Mouse (Mus musculus) intestine, embryonic 16.5 days (tissue): Measurements from ENCODE around the gene Gpr180. TPM values are rescaled to one million over a fixed set of nuclear protein-coding genes. Genes with fewer than 3 reads are reported as not detected.
A peak's percentile ranks its signal among the peaks of the same experiment; 100 is the strongest.

Source experiments
- ATAC-seq: fragments of 200-750 bp; cut with Nextera tagmentation; 2 replicates; pipeline ENCODE4 v1.8.0; 2017; ENCODE audit warnings: moderate TSS enrichment, moderate library complexity
- H3K27ac ChIP-seq: fragments of 300-500 bp; sonication (generic); 2 replicates; pipeline ENCODE4 v1.5.1; 2014; ENCODE audit warnings: mild to moderate bottlenecking, low read length
- H3K27me3 ChIP-seq: fragments of 300-500 bp; sonication (generic); replicated peaks from 2 replicates; pipeline ENCODE4 v1.6.1; 2014; ENCODE audit warnings: low read length, control low read depth, mixed read lengths; ENCODE audit not compliant: control insufficient read depth, insufficient read depth
- H3K36me3 ChIP-seq: fragments of 300-500 bp; sonication (generic); 2 replicates; pipeline ENCODE4 v1.6.1; 2014; ENCODE audit warnings: low read length, control low read depth; ENCODE audit not compliant: control insufficient read depth, insufficient read depth
- H3K4me1 ChIP-seq: fragments of 300-500 bp; sonication (generic); 2 replicates; pipeline ENCODE4 v1.6.1; 2014; ENCODE audit warnings: low read length, control low read depth, mixed read lengths; ENCODE audit not compliant: control insufficient read depth, insufficient read depth
- H3K4me2 ChIP-seq: fragments of 300-500 bp; sonication (generic); 2 replicates; pipeline ENCODE4 v1.6.1; 2014; ENCODE audit warnings: low read depth, low read length, control low read depth
- H3K4me3 ChIP-seq: fragments of 300-500 bp; sonication (generic); 2 replicates; pipeline ENCODE4 v1.5.1; 2014; ENCODE audit warnings: mild to moderate bottlenecking, low read length
- H3K9ac ChIP-seq: fragments of 300-500 bp; sonication (generic); 2 replicates; pipeline ENCODE4 v1.6.1; 2014; ENCODE audit warnings: low read depth, low read length
- H3K9me3 ChIP-seq: fragments of 300-500 bp; sonication (generic); 2 replicates; pipeline ENCODE4 v1.6.1; 2016; ENCODE audit warnings: low read length, control low read depth; ENCODE audit not compliant: control insufficient read depth
- WGBS: fragments of 180-500 bp; shearing (Covaris S2); extraction: QIAGEN DNeasy Blood & Tissue Kit; methylation state at CpG from one replicate; pipeline ENCODE4 v1.1.7; 2014; 5-methylcytosine and 5-hydroxymethylcytosine counted together
- polyA plus RNA-seq: library from polyadenylated mRNA; unstranded; fragments of >200 nt; fragmentation: Nextera tagmentation; extraction: Ambion mirVana; gene quantifications from 2 replicates; pipeline ENCODE4 v1.2.1, GENCODE M21; 2015

The Gpr180 gene
- polyA plus RNA-seq, 1 experiment from 2014 or later = 43.1 TPM

DNA sequence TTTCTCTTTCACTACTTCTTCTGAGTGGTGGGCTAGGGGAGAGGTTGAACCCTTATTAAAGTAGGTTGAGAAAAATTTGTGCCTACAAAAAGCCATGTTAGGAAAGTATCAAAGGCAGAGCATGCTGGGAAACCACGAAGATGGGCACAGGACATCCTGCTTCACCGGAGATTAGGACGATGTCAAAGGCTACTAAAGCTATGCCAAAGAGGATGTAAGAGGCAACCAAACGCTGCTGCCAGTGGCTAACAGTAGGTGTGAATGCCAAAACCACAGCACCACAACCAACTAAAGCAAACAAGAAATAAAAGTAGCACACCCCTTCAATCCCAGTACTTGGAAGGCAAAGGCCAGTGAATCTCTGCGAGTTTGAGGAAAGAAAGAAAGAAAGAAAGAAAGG is 12.8 kb upstream of the Gpr180 start:
- no peaks in the 10 kb centered on the region for H3K9me3 ChIP-seq
- no peaks in the 10 kb centered on the region for H3K4me1 ChIP-seq
- WGBS = 89% methylated on average over 5 of the region's 5 CpGs
- H3K9ac ChIP-seq = no peak overlapping the region
- no peak for ATAC-seq
- no peaks in the 10 kb centered on the region for H3K27me3 ChIP-seq
- no peak overlapping the region for H3K4me2 ChIP-seq
- H3K4me3 ChIP-seq = no peak overlapping the region
- H3K36me3 ChIP-seq = peaks cover 3% of the 10 kb centered on the region
- no peak overlapping the region for H3K27ac ChIP-seq

DNA sequence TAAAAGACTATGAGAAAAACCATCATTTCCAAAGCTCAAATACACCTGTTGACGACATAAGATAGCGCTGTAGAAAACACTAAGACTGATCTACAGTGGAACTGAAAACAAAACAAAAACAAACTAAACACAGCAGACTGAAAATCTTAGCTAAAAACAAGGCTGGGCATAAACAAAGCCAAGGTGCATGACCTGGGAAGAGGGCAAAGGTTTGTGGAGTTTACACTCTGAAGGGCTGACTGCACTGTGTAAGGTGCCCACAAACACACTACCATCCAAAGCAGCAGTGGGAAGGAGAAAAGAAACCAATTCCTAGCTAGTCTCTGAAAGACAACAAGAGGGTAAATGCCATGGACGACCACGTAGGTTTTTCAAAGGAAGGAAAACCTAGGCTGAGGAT is 12.2 kb upstream of the Gpr180 start:
- no peak overlapping the region for H3K9ac ChIP-seq
- H3K4me2 ChIP-seq = no peak overlapping the region
- H3K4me1 ChIP-seq = no peaks in the 10 kb centered on the region
- no peak overlapping the region for H3K27ac ChIP-seq
- no peaks in the 10 kb centered on the region for H3K27me3 ChIP-seq
- H3K36me3 ChIP-seq = peaks cover 3% of the 10 kb centered on the region
- H3K9me3 ChIP-seq = no peaks in the 10 kb centered on the region
- 87% methylated on average over 4 of the region's 4 CpGs for WGBS
- no peak for ATAC-seq
- H3K4me3 ChIP-seq = no peak overlapping the region

DNA sequence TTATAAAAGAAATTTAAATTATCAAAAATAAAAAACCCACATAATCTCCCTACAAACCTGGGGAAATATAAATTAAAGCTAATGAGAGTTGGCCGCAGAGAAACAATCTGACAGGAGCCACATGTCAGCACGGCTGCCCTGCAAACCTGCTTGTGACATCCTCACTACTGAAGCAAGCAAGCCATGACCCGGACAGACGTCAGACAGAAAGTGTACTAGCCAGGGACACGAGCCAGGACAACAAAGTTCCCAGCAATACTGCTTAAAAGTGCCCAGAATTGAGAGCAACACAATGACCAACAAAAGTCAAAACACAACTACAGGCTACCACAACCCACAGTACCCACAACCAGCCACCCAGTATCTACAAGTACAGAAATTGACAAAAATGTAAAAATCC is 10.7 kb upstream of the Gpr180 start:
- Histone ChIP-seq H3K9me3 (no peaks in the 10 kb centered on the region), H3K4me3 (no peak overlapping the region), H3K27ac (no peak overlapping the region), H3K4me1 (peaks cover under 1% of the 10 kb centered on the region), H3K4me2 (no peak overlapping the region), H3K27me3 (no peaks in the 10 kb centered on the region), H3K9ac (no peak overlapping the region), H3K36me3 (no peaks in the 10 kb centered on the region; the same call in 1 of the 2 replicates)
- 86% methylated on average over 5 of the region's 5 CpGs for WGBS
- ATAC-seq = no peak

DNA sequence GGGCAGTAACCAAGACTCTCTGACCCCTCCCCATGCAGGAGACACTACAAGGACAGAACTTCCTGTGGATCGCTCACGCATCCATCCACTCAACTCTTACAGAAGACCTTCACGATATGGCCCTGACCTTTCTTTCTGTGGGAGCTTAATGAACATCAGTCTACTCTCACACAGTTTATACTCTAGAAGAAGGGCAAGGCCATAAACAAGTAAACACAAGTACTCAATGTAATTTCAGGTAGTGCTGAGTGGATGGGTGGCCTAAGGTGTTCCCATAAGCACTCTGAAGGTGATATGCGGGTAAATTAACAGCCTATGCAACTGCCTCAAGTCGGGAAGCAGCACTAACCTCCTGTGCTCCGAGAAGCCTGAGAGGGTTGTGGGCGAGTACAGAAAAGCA is 5.5 kb upstream of the Gpr180 start:
- Histone ChIP-seq H3K9me3 (no peaks in the 10 kb centered on the region), H3K4me3 (peak overlapping the region; percentile 87), H3K27me3 (no peaks in the 10 kb centered on the region), H3K27ac (no peak overlapping the region), H3K4me1 (peaks cover 6% of the 10 kb centered on the region), H3K4me2 (peak overlapping the region; percentile 61), H3K9ac (peak overlapping the region; percentile 83), H3K36me3 (no peaks in the 10 kb centered on the region; the same call in 1 of the 2 replicates)
- ATAC-seq = no peak
- 80% methylated on average over 7 of the region's 7 CpGs for WGBS

DNA sequence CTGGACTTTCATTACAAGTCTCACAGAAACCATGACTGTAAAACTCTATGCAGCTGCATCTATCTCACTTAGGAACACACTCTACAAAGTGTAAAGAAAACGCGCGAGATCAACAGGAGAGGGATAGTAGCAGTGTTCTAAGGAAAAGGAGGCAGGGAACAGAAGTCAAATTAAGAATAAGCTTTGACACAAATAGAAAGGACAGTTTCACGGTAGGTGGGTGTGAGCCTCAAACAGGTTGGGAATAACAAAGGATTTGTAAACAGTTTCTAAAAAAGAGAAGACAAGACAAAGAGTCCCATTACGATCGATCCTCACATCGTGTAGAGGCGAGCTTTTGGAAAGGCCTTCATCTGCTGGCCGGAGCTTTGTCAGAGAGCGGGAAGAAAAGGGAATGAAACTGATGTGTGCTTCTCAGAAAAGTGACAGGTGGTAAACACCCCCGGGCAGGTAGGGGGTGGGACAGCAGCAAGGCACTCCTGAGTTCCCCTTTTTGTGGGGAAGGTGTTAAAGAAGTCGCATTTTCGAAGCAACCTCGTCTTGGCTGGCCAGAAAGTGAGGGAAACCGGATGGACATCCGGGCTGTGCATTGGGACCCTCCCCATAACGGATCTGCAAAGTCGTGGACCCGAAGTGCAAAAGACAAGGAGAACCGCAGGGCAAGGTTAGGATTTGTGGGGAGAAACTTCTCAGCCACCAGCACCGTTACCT is 4.9 kb upstream of the Gpr180 start:
- peak overlapping the region; percentile 18; the same call in 1 of the 2 replicates for H3K27ac ChIP-seq
- peak; percentile 8 for ATAC-seq
- peak overlapping the region; percentile 87 for H3K4me3 ChIP-seq
- H3K27me3 ChIP-seq = no peaks in the 10 kb centered on the region
- peak overlapping the region; percentile 83 for H3K9ac ChIP-seq
- peaks cover 6% of the 10 kb centered on the region for H3K4me1 ChIP-seq
- peak overlapping the region; percentile 61 for H3K4me2 ChIP-seq
- no peaks in the 10 kb centered on the region for H3K9me3 ChIP-seq
- 9% methylated on average over 21 of the region's 21 CpGs for WGBS
- H3K36me3 ChIP-seq = no peaks in the 10 kb centered on the region; the same call in 1 of the 2 replicates

DNA sequence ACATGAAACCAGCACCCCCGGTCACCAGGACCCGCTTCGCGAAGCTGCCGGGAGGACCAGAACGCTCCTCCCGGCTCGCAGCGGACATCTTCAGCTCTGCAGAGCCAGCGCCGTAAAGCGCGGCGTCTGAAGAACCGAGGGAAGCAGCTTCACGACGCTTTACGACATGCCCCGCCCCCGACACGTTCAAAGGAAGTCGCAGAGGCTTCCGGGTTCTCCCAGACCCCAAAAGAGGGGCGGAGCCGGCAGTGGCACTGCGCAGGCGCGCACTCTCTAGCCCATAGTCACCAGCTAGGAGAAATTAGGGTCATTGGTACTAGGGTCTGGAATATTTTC is 4.3 kb upstream of the Gpr180 start, which contains the start of gene Tgds:
TSS of gene Tgds (minus strand) at position 114 of the 336 bp plus-strand sequence.
- H3K36me3 ChIP-seq = no peaks in the 10 kb centered on the region; the same call in 1 of the 2 replicates
- under 1% methylated on average over 28 of the region's 28 CpGs for WGBS
- no peaks in the 10 kb centered on the region for H3K9me3 ChIP-seq
- H3K9ac ChIP-seq = peak within 1 kb of the TSS; percentile 83
- ATAC-seq = peak; percentile 72
- peak within 1 kb of the TSS; percentile 87 for H3K4me3 ChIP-seq
- H3K4me2 ChIP-seq = peak within 1 kb of the TSS; percentile 61
- no peaks in the 10 kb centered on the region for H3K27me3 ChIP-seq
- peak within 1 kb of the TSS; percentile 18; the same call in 1 of the 2 replicates for H3K27ac ChIP-seq
- H3K4me1 ChIP-seq = peaks cover 6% of the 10 kb centered on the region

DNA sequence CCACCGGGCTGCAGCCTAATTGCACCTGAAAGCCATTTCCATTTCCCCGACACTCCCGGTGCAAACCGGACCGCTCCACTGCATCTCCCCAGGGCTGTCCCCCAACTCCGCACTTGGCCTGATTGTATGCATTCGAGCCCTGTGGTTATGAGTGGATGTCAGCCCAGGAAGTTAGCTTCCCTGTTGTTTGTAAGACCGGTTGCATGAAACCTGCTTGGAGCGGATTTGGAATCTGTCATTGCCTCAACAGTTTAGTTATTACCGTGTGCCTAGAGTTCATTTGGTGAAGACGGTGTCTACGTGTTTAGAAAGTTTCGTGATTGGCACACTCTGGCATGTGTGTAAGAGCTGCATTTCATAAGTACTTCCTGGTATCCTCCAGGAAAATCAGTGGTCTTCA is 529 bp downstream of the Gpr180 start:
- peak; percentile 52 for ATAC-seq
- H3K4me3 ChIP-seq = peak overlapping the region; percentile 79
- peak overlapping the region; percentile 80 for H3K4me2 ChIP-seq
- peaks cover 8% of the 10 kb centered on the region for H3K4me1 ChIP-seq
- H3K27ac ChIP-seq = peak overlapping the region; percentile 72; the same call in 1 of the 2 replicates
- under 1% methylated on average over 13 of the region's 13 CpGs for WGBS
- peak overlapping the region; percentile 90 for H3K9ac ChIP-seq
- peaks cover 6% of the 10 kb centered on the region; the same call in 1 of the 2 replicates for H3K36me3 ChIP-seq
- H3K9me3 ChIP-seq = no peaks in the 10 kb centered on the region
- no peaks in the 10 kb centered on the region for H3K27me3 ChIP-seq

DNA sequence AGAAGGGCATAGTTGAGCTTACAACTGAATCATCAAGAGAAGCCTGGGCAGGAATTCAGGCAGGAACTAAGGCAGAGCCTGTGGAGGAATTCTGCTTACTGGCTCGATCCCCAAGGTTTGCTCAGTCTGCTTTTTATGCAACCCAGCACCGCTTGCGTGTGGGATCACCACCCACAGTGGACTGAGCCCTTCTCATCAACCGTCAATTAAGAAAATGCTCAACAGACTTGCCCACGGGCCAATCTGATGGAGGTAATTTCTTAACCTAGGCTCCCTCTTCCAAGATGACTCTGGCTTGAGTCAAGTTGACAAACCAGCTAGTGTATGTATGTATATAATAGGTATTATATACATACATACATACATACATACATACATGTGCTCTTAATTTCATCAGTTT is 5.3 kb downstream of the Gpr180 start:
- Histone ChIP-seq H3K9me3 (no peaks in the 10 kb centered on the region), H3K4me3 (no peak overlapping the region), H3K27me3 (no peaks in the 10 kb centered on the region), H3K27ac (no peak overlapping the region), H3K4me2 (no peak overlapping the region), H3K36me3 (peaks cover 6% of the 10 kb centered on the region; the same call in 1 of the 2 replicates), H3K4me1 (peaks cover 8% of the 10 kb centered on the region; the same call in 1 of the 2 replicates), H3K9ac (no peak overlapping the region)
- ATAC-seq = no peak
- WGBS = 93% methylated on average over 5 of the region's 5 CpGs

DNA sequence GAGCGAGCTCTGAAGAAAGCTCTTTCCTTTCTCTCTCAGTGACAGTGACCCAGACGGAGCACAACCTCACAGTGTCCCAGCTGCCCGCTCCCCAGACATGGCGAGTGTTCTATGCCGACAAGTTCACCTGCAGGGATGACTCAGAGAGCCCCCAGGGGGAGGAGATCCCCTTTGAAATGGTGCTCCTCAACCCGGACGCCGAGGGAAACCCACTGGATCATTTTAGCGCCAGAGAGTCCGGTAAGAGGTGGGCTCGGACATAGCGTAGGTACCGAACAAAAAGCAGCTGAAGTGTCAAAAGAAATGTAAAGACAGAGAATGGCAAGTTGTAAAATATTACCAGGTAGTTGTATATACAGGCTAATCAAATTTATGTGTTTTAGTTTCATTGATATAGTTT is 11.1 kb downstream of the Gpr180 start:
- no peak for ATAC-seq
- Histone ChIP-seq H3K9ac (no peak overlapping the region), H3K4me3 (no peak overlapping the region), H3K27me3 (no peaks in the 10 kb centered on the region), H3K36me3 (no peaks in the 10 kb centered on the region; the same call in 1 of the 2 replicates), H3K4me1 (no peaks in the 10 kb centered on the region), H3K4me2 (no peak overlapping the region), H3K27ac (no peak overlapping the region), H3K9me3 (no peaks in the 10 kb centered on the region)
- WGBS = 93% methylated on average over 13 of the region's 13 CpGs
